In the genomic region with DNA sequence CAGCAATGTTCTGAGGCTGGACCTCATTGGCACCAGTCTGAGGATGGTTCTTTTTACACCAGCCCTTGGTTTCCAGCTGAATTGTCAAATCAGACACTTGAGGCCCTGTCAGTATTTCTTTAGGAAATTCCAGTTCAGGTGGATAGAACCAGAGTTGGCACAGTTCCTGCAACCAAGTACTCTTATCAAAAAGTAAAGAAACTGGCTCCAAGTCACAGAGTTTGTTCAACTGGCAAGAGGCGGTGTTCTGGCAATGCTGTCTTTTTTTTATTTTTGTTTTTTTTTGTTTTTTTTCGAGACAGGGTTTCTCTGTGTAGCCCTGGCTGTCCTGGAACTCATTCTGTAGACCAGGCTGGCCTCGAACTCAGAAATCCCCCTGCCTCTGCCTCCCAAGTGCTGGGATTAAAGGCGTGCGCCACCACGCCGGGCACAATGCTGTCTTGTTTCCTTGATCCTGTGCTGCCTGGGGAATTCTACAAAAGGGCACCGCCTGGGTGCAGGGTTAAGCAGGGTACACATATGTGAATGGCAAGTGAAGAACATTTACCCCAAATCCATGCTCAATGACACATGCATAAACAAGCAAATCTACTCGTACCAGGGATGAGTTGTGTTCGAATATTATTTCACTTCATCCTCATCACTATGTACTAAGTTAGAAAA, we compare ENCODE assay signal across 19 mouse cellular contexts. TPM values are rescaled to one million over a fixed set of nuclear protein-coding genes. Genes with fewer than 3 reads are reported as not detected.
A peak's percentile ranks its signal among the peaks of the same experiment; 100 is the strongest.
DNase-seq lines count a peak whose midpoint lies in the region; ATAC-seq and TF ChIP-seq lines count a peak whose summit lies in the region.
"Had no signal": no experiment of that assay in that cellular context is flagged by ENCODE, and none has a peak within 500 bp of the region (broad histone marks: within the 10 kb centered on the region; RNA-seq: fewer than 3 reads in every experiment).

No protein-coding gene starts in this region.

- H3K4me2 ChIP-seq in lung, postnatal 0 days (replicated peaks; ENCODE audit: low read depth, low read length): no peak overlapping the region
- no peak overlapping the region for H3K4me2 ChIP-seq in kidney, embryonic 15.5 days
- H3K4me2 ChIP-seq: embryonic facial prominence, embryonic 12.5 days; forebrain, embryonic 15.5 days; heart, embryonic 12.5 days; hindbrain, embryonic 14.5 days had no signal

- peaks cover 3% of the 10 kb centered on the region; the same call in 1 of the 2 replicates for H3K79me2 ChIP-seq in MEL (ENCODE audit: control insufficient read depth, insufficient read depth, low read length, poor library complexity)

- peaks cover 4 to 7% of the 10 kb centered on the region in 2 experiments; a peak in 3 of 4 replicates for H3K4me1 ChIP-seq in MEL (ENCODE audit: control insufficient read depth in 1 of 2, insufficient read depth in 2 of 2, low read length in 2 of 2)
- H3K4me1 ChIP-seq in lung, postnatal 0 days (ENCODE audit: insufficient read depth, low read depth, low read length): no peaks in the 10 kb centered on the region
- 0 out of 2 replicates have a peak, but pooled peaks cover 3% of the 10 kb centered on the region for H3K4me1 ChIP-seq in kidney, embryonic 15.5 days

- no peak overlapping the region for H3K27ac ChIP-seq in MEL (ENCODE audit: control insufficient read depth, low read depth, low read length)
- 0 out of 2 replicates have a peak overlapping the region, but pooled peaks have one; percentile 26 for H3K27ac ChIP-seq in lung, postnatal 0 days (ENCODE audit: low read length)
- no peak overlapping the region for H3K27ac ChIP-seq in kidney, embryonic 15.5 days
- H3K27ac ChIP-seq: forebrain, embryonic 15.5 days; heart, adult 2 months; hindbrain, embryonic 10.5 days; hindbrain, embryonic 14.5 days had no signal

- no peak for TF ChIP-seq CTCF in MEL (IDR thresholded peaks at IDR 0.05 in 2 of 3, conservative IDR thresholded peaks at IDR 0.05 in 1 of 3; ENCODE audit: control insufficient read depth in 1 of 3, insufficient read depth in 1 of 3, low read depth in 2 of 3, low read length in 3 of 3, poor library complexity in 1 of 3, severe bottlenecking in 1 of 3)
- no peak for TF ChIP-seq CTCF in lung, postnatal 0 days (IDR thresholded peaks at IDR 0.05)

- DNase-seq in heart, adult 11 months: peak; percentile 87
- no peak for DNase-seq in heart, adult 9 months (ENCODE audit: low spot score in 2 of 2)
- peak; percentile 43 for DNase-seq in MEL (ENCODE audit: low read depth, low spot score)
- peak; percentile 88 for DNase-seq in lung, postnatal 0 days (ENCODE audit: low spot score)
- DNase-seq in lung, postnatal 36 days: peak; percentile 90
- no peak for DNase-seq in right cerebral cortex, postnatal 4 days
- DNase-seq: adrenal gland, adult 2 months; adrenal gland, postnatal 25 days; cerebellum, adult 18-20 months; cerebellum, postnatal 10 days; heart, adult 2 months had no signal

- no peak for ATAC-seq in lung, postnatal 0 days
- no peak for ATAC-seq in kidney, embryonic 15.5 days (replicated peaks; ENCODE audit: low FRiP score)
- ATAC-seq: activated CD4-positive, CD25-positive, alpha-beta regulatory T cell, adult 4 months; forebrain, embryonic 15.5 days; Patski had no signal

- TF ChIP-seq POLR2A in MEL (IDR thresholded peaks at IDR 0.05; ENCODE audit: control insufficient read depth in 1 of 2, insufficient read depth in 1 of 2, low read depth in 1 of 2, low read length in 2 of 2, poor library complexity in 1 of 2): no peak

- TF ChIP-seq EP300 in MEL (IDR thresholded peaks at IDR 0.05; ENCODE audit: low read depth in 1 of 2, low read length in 2 of 2): no peak
- TF ChIP-seq EP300 in lung, postnatal 0 days (IDR thresholded peaks at IDR 0.05): peak; percentile 45

- H3K9me3 ChIP-seq in MEL (replicated peaks; ENCODE audit: insufficient read depth, low read length): no peaks in the 10 kb centered on the region
- no peaks in the 10 kb centered on the region for H3K9me3 ChIP-seq in lung, postnatal 0 days (ENCODE audit: low read length)
- H3K9me3 ChIP-seq in kidney, embryonic 15.5 days (replicated peaks): 0 out of 2 replicates have a peak, but pooled peaks cover 4% of the 10 kb centered on the region
- H3K9me3 ChIP-seq: embryonic facial prominence, embryonic 12.5 days; forebrain, embryonic 15.5 days; heart, embryonic 12.5 days; hindbrain, embryonic 10.5 days had no signal

- no peak for TF ChIP-seq RAD21 in MEL (IDR thresholded peaks at IDR 0.05; ENCODE audit: low read depth, low read length)

- no peak overlapping the region for H3K4me3 ChIP-seq in MEL (ENCODE audit: control insufficient read depth in 1 of 2, insufficient read depth in 1 of 2, low read depth in 2 of 2, low read length in 2 of 2)
- H3K4me3 ChIP-seq in lung, postnatal 0 days (ENCODE audit: low read depth, low read length): no peak overlapping the region
- H3K4me3 ChIP-seq in kidney, embryonic 15.5 days (replicated peaks): no peak overlapping the region
- H3K4me3 ChIP-seq: embryonic facial prominence, embryonic 12.5 days; forebrain, embryonic 15.5 days; heart, adult 2 months; heart, embryonic 12.5 days; hindbrain, embryonic 10.5 days had no signal

- WGBS in lung, postnatal 0 days: 56% methylated on average over 10 of the region's 10 CpGs
- WGBS in kidney, embryonic 15.5 days: 92% methylated on average over 10 of the region's 10 CpGs

- peaks cover 0 to 5% of the 10 kb centered on the region in 2 experiments; a peak in 1 of 4 replicates for H3K36me3 ChIP-seq in MEL (ENCODE audit: control insufficient read depth in 1 of 2, insufficient read depth in 2 of 2, low read length in 2 of 2)
- H3K36me3 ChIP-seq in lung, postnatal 0 days (ENCODE audit: insufficient read depth, low read length): no peaks in the 10 kb centered on the region
- H3K36me3 ChIP-seq in kidney, embryonic 15.5 days: no peaks in the 10 kb centered on the region
- H3K36me3 ChIP-seq: embryonic facial prominence, embryonic 12.5 days; forebrain, embryonic 15.5 days; heart, embryonic 12.5 days; hindbrain, embryonic 10.5 days had no signal

- no peak overlapping the region for H3K9ac ChIP-seq in MEL (ENCODE audit: control insufficient read depth, low read depth, low read length, poor library complexity, severe bottlenecking)
- H3K9ac ChIP-seq in lung, postnatal 0 days (replicated peaks; ENCODE audit: low read depth): no peak overlapping the region
- H3K9ac ChIP-seq in kidney, embryonic 15.5 days: no peak overlapping the region
- H3K9ac ChIP-seq: embryonic facial prominence, embryonic 12.5 days; forebrain, embryonic 15.5 days; heart, embryonic 12.5 days; hindbrain, embryonic 14.5 days had no signal

- H3K27me3 ChIP-seq in MEL (ENCODE audit: control insufficient read depth in 1 of 2, insufficient read depth in 2 of 2, low read length in 2 of 2): peaks cover 0 to 2% of the 10 kb centered on the region in 2 experiments; a peak in 2 of 4 replicates
- H3K27me3 ChIP-seq in lung, postnatal 0 days (replicated peaks; ENCODE audit: insufficient read depth, low read length): no peaks in the 10 kb centered on the region
- H3K27me3 ChIP-seq in kidney, embryonic 15.5 days: no peaks in the 10 kb centered on the region
- H3K27me3 ChIP-seq: forebrain, embryonic 15.5 days; heart, embryonic 12.5 days; Patski had no signal

TF ChIP-seq in MEL, 35 proteins besides CTCF, POLR2A, EP300 and RAD21:
- peak; percentile 62 for TF ChIP-seq ZNF384 (IDR thresholded peaks at IDR 0.05; ENCODE audit: low read depth, low read length)
- no peak for TF ChIP-seq POLR2AphosphoS5 (IDR thresholded peaks at IDR 0.05; ENCODE audit: borderline replicate concordance, low read depth, low read length)

RNA-seq across cellular contexts. Expression of a gene that starts 4.3 kb away (rescaled TPM):
- total RNA-seq in MEL (2012; rRNA removed): 41.5 and 45.7 TPM in 2 replicates
- polyA plus RNA-seq in MEL (2012; ENCODE audit: insufficient read depth in 1 of 2, insufficient read length in 2 of 2, low read depth in 1 of 2, low replicate concordance in 2 of 2, missing spikeins in 1 of 2): 10 to 100 TPM in 1 of 2 experiments, not detected in 1; 84.0 TPM
- 140 and 185 TPM in 2 replicates for polyA plus RNA-seq in lung, postnatal 0 days (2015; fragmentation: Nextera tagmentation; extraction: Ambion mirVana)
- 139 TPM in 2 replicates for polyA plus RNA-seq in kidney, embryonic 15.5 days (2015; fragmentation: Nextera tagmentation; extraction: Ambion mirVana)

RNA-seq across cellular contexts. Expression of a gene that starts 25.1 kb away (rescaled TPM):
- total RNA-seq in MEL (2012; rRNA removed): 51.8 and 59.1 TPM in 2 replicates
- polyA plus RNA-seq in MEL (2012; ENCODE audit: insufficient read depth in 1 of 2, insufficient read length in 2 of 2, low read depth in 1 of 2, low replicate concordance in 2 of 2, missing spikeins in 1 of 2): 10 to 100 TPM in 1 of 2 experiments, not detected in 1; 82.4 TPM
- 87.3 and 96.8 TPM in 2 replicates for polyA plus RNA-seq in lung, postnatal 0 days (2015; fragmentation: Nextera tagmentation; extraction: Ambion mirVana)
- polyA plus RNA-seq in kidney, embryonic 15.5 days (2015; fragmentation: Nextera tagmentation; extraction: Ambion mirVana): 92.8 and 98.2 TPM in 2 replicates

Comparison
In these comparisons a context has a peak if more than half of its experiments do, and no peak if none do; other contexts are left out.
1. DNase-seq: peak in heart, adult 11 months (single experiment), MEL (single experiment), lung, postnatal 0 days (single experiment) and lung, postnatal 36 days (single experiment); none in heart, adult 9 months (0 of 2) and right cerebral cortex, postnatal 4 days (single experiment).